ENCODE assay signal across 8 mouse cellular contexts in genomic region chr11:76217390-76217800, GRCm38 (mm10). TPM values are rescaled to one million over a fixed set of nuclear protein-coding genes. Genes with fewer than 3 reads are reported as not detected.
DNase-seq lines count a peak whose midpoint lies in the region; ATAC-seq lines count a peak whose summit lies in the region.

TSS of gene Dbil5 (plus strand) at chr11:76217608.
TSS of gene Gemin4 (minus strand) at chr11:76217664.

- peak; percentile 98 to 99 for DNase-seq in adrenal gland, adult (ENCODE audit: inconsistent age in 2 of 2, low spot score in 1 of 2)
- peak; percentile 99 for DNase-seq in embryo, embryonic 10.5 days (ENCODE audit: low spot score)
- peak; percentile 97 for DNase-seq in gastrocnemius, postnatal 14 days
- DNase-seq in left cerebral cortex, postnatal 10 days (ENCODE audit: extremely low spot score in 1 of 2, low spot score in 2 of 2): peak; percentile 93 to 98
- DNase-seq in right cerebral cortex, postnatal 25 days: peak; percentile 97
- peak; percentile 93 to 97 for DNase-seq in urinary bladder, postnatal 4 days (ENCODE audit: low spot score in 2 of 2)

- peak; percentile 98 for ATAC-seq in inflammation-experienced regulatory T-cells, adult 6 months
- peak; percentile 98 for ATAC-seq in megakaryocyte-erythroid progenitor cell, adult 5-6 weeks (replicated peaks; ENCODE audit: low FRiP score, low TSS enrichment, poor library complexity, severe bottlenecking)

- intact Hi-C loops in gastrocnemius, postnatal 14 days (cut with DNase I; ENCODE audit: low total_unique reads): no loop called here
- intact Hi-C loops in left cerebral cortex, postnatal 10 days (cut with DNase I): no loop called here

RNA-seq across cellular contexts. Expression of gene Dbil5, which starts in this region (rescaled TPM):
- under 1 TPM in 1 of 2 experiments, not detected in 1; 0.42 TPM for total RNA-seq in gastrocnemius, postnatal 14 days (2021)
- polyA plus RNA-seq in inflammation-experienced regulatory T-cells, adult 6 months (2017; shearing (Covaris generic)): 1 to 10 TPM in 1 of 3 experiments, not detected in 2; 1.0 TPM
- under 1 TPM; 0.64 to 0.67 TPM for total RNA-seq in left cerebral cortex, postnatal 10 days (2021)
- not detected in 2 replicates for total RNA-seq in megakaryocyte-erythroid progenitor cell, adult 5-6 weeks (2014; fragmentation: Nextera tagmentation)
- not detected in 2 replicates for total RNA-seq in megakaryocyte-erythroid progenitor cell, adult 5-6 weeks (2017)

RNA-seq across cellular contexts. Expression of gene Gemin4, which starts in this region (rescaled TPM):
- total RNA-seq in gastrocnemius, postnatal 14 days (2021): 1 to 10 TPM; 1.9 to 2.9 TPM
- 10 to 100 TPM in 2 of 3 experiments, 1 to 10 TPM in 1; 8.3 to 13.4 (median 11.0) TPM for polyA plus RNA-seq in inflammation-experienced regulatory T-cells, adult 6 months (2017; shearing (Covaris generic))
- total RNA-seq in left cerebral cortex, postnatal 10 days (2021): 10 to 100 TPM in 1 of 2 experiments, 1 to 10 TPM in 1; 6.9 to 10.4 TPM
- 22.8 and 24.4 TPM in 2 replicates for total RNA-seq in megakaryocyte-erythroid progenitor cell, adult 5-6 weeks (2014; fragmentation: Nextera tagmentation)
- total RNA-seq in megakaryocyte-erythroid progenitor cell, adult 5-6 weeks (2017): 22.4 and 26.6 TPM in 2 replicates

Comparison
In these comparisons a context has a peak if more than half of its experiments do, and no peak if none do; other contexts are left out.
1. Peak in every context shown above with its lines: DNase-seq and ATAC-seq.